ENCODE assay signal across 13 mouse cellular contexts in genomic region chr16:87654016-87654575, GRCm38 (mm10). TPM values are rescaled to one million over a fixed set of nuclear protein-coding genes. Genes with fewer than 3 reads are reported as not detected.
DNase-seq lines count a peak whose midpoint lies in the region; ATAC-seq lines count a peak whose summit lies in the region.
"Had no signal": no experiment of that assay in that cellular context is flagged by ENCODE, and none has a peak within 500 bp of the region (broad histone marks: within the 10 kb centered on the region; RNA-seq: fewer than 3 reads in every experiment).

No protein-coding gene starts in this region.

- peak; percentile 46; the same call in 1 of the 2 replicates for ATAC-seq in liver, embryonic 11.5 days (replicated peaks; ENCODE audit: low FRiP score)
- peak; percentile 68 for ATAC-seq in granulocyte monocyte progenitor cell, adult 5-6 weeks (replicated peaks; ENCODE audit: poor library complexity, severe bottlenecking)
- ATAC-seq in megakaryocyte, adult 5-6 weeks (ENCODE audit: poor library complexity, severe bottlenecking) = peak; percentile 46

- peak overlapping the region; percentile 23; the same call in 1 of the 2 replicates for H3K4me2 ChIP-seq in liver, embryonic 11.5 days
- H3K4me2 ChIP-seq: hindbrain, embryonic 12.5 days; neural tube, embryonic 15.5 days had no signal

- peak overlapping the region; percentile 48 for H3K27ac ChIP-seq in liver, embryonic 11.5 days (ENCODE audit: low read depth, low read length)
- H3K27ac ChIP-seq: hindbrain, embryonic 12.5 days; neural tube, embryonic 15.5 days had no signal

- no peaks in the 10 kb centered on the region for H3K4me1 ChIP-seq in liver, embryonic 11.5 days (replicated peaks; ENCODE audit: control insufficient read depth, insufficient read depth, low read length)
- H3K4me1 ChIP-seq: hindbrain, embryonic 12.5 days; neural tube, embryonic 15.5 days had no signal

- DNase-seq in liver, embryonic 11.5 days (ENCODE audit: low spot score) = no peak
- no peak for DNase-seq in liver
- DNase-seq in thymus, postnatal 36 days = peak; percentile 52 to 67
- DNase-seq in adrenal gland, adult (ENCODE audit: inconsistent age in 2 of 2, low spot score in 1 of 2) = no peak
- no peak for DNase-seq in left cerebral cortex, postnatal 25 days (ENCODE audit: low spot score in 2 of 2)
- DNase-seq: adrenal gland, postnatal 36 days; kidney, adult 2 months; lung, postnatal 14 days; right cerebral cortex, adult 18-20 months had no signal

- no peaks in the 10 kb centered on the region for H3K27me3 ChIP-seq in liver, embryonic 11.5 days (replicated peaks; ENCODE audit: control insufficient read depth, insufficient read depth, low read length)
- H3K27me3 ChIP-seq: hindbrain, embryonic 12.5 days; neural tube, embryonic 15.5 days had no signal

- no peak overlapping the region for H3K9ac ChIP-seq in liver, embryonic 11.5 days (ENCODE audit: low read depth, low read length)
- H3K9ac ChIP-seq: hindbrain, embryonic 12.5 days; neural tube, embryonic 15.5 days had no signal

- WGBS in liver, embryonic 11.5 days = 49% methylated on average over 11 of the region's 11 CpGs

- intact Hi-C loops in left cerebral cortex, postnatal 25 days (cut with DNase I) = no loop called here

- no peak overlapping the region for H3K4me3 ChIP-seq in liver, embryonic 11.5 days (ENCODE audit: low read depth, low read length)
- H3K4me3 ChIP-seq: hindbrain, embryonic 12.5 days; neural tube, embryonic 15.5 days had no signal

- H3K9me3 ChIP-seq in liver, embryonic 11.5 days (ENCODE audit: control insufficient read depth, low read length) = no peaks in the 10 kb centered on the region
- H3K9me3 ChIP-seq: hindbrain, embryonic 12.5 days; neural tube, embryonic 15.5 days had no signal

- no peaks in the 10 kb centered on the region for H3K36me3 ChIP-seq in liver, embryonic 11.5 days (ENCODE audit: control insufficient read depth, insufficient read depth, low read length)
- H3K36me3 ChIP-seq: hindbrain, embryonic 12.5 days; neural tube, embryonic 15.5 days had no signal

RNA-seq across cellular contexts. Expression of gene Bach1, which starts 44.6 kb away (rescaled TPM):
- 10.6 and 11.1 TPM in 2 replicates for polyA plus RNA-seq in liver, embryonic 11.5 days (2014; fragmentation: Nextera tagmentation; extraction: Ambion mirVana)
- 15.2 and 20.2 TPM in 2 replicates for total RNA-seq in granulocyte monocyte progenitor cell, adult 5-6 weeks (2014; fragmentation: Nextera tagmentation)
- 29.6 and 29.8 TPM in 2 replicates for total RNA-seq in granulocyte monocyte progenitor cell, adult 5-6 weeks (2017)
- 52.2 and 53.5 TPM in 2 replicates for total RNA-seq in megakaryocyte, adult 5-6 weeks (2015)
- 90.8 and 98.4 TPM in 2 replicates for total RNA-seq in megakaryocyte, adult 5-6 weeks (2017)
- 10 to 100 TPM; 11.9 to 13.3 TPM for total RNA-seq in left cerebral cortex, postnatal 25 days (2021)

Comparison
In these comparisons a context has a peak if more than half of its experiments do, and no peak if none do; other contexts are left out.
1. DNase-seq: peak in thymus, postnatal 36 days (2 of 2); none in liver, embryonic 11.5 days (single experiment), liver (single experiment), adrenal gland, adult (0 of 2) and left cerebral cortex, postnatal 25 days (0 of 2).
2. Peak in every context shown above with its lines, with median percentiles within 50 percentile points of each other: ATAC-seq.